Mouse (Mus musculus): ENCODE data around the gene Ube2n. TPM values are rescaled to one million over a fixed set of nuclear protein-coding genes. Genes with fewer than 3 reads are reported as not detected.

The Ube2n gene
- polyA plus RNA-seq, 1 experiment from 2014 or later: 471 TPM

- Histone ChIP-seq H3K9ac (ENCODE audit: low read depth, low read length) (no peak overlapping the region), H3K4me1 (replicated peaks; ENCODE audit: control insufficient read depth, insufficient read depth, low read length) (no peaks in the 10 kb centered on the region), H3K27me3 (ENCODE audit: control insufficient read depth, insufficient read depth, low read length) (no peaks in the 10 kb centered on the region), H3K36me3 (ENCODE audit: control insufficient read depth, insufficient read depth, low read length) (no peaks in the 10 kb centered on the region), H3K9me3 (ENCODE audit: control insufficient read depth, low read length) (no peaks in the 10 kb centered on the region), H3K4me3 (ENCODE audit: low read depth, low read length) (no peak overlapping the region), H3K27ac (ENCODE audit: low read depth, low read length) (no peak overlapping the region), H3K4me2 (replicated peaks; ENCODE audit: low read depth, low read length) (no peak overlapping the region)
- DNase-seq (ENCODE audit: low spot score) (no peak), ATAC-seq (ENCODE audit: low FRiP score) (no peak)
- 95% methylated on average over 7 of the region's 7 CpGs for WGBS
Measured at GRCm38 (mm10) chr10:95533382-95533781, 18.4 kb downstream of the Ube2n start.

GRCm38 (mm10) chr10:95535399-95536221 is 20.7 kb downstream of the Ube2n start:
- Histone ChIP-seq H3K4me1 (replicated peaks; ENCODE audit: control insufficient read depth, insufficient read depth, low read length) (no peaks in the 10 kb centered on the region), H3K4me2 (replicated peaks; ENCODE audit: low read depth, low read length) (no peak overlapping the region), H3K36me3 (ENCODE audit: control insufficient read depth, insufficient read depth, low read length) (no peaks in the 10 kb centered on the region), H3K27me3 (ENCODE audit: control insufficient read depth, insufficient read depth, low read length) (no peaks in the 10 kb centered on the region), H3K4me3 (ENCODE audit: low read depth, low read length) (no peak overlapping the region), H3K9me3 (ENCODE audit: control insufficient read depth, low read length) (no peaks in the 10 kb centered on the region), H3K9ac (ENCODE audit: low read depth, low read length) (no peak overlapping the region), H3K27ac (ENCODE audit: low read depth, low read length) (no peak overlapping the region)
- WGBS: 92% methylated on average over 8 of the region's 8 CpGs
- DNase-seq (ENCODE audit: low spot score) (no peak), ATAC-seq (ENCODE audit: low FRiP score) (no peak)

- Histone ChIP-seq H3K4me3 (ENCODE audit: low read depth, low read length) (no peak overlapping the region), H3K9me3 (ENCODE audit: control insufficient read depth, low read length) (no peaks in the 10 kb centered on the region), H3K36me3 (ENCODE audit: control insufficient read depth, insufficient read depth, low read length) (no peaks in the 10 kb centered on the region), H3K27ac (ENCODE audit: low read depth, low read length) (no peak overlapping the region), H3K9ac (ENCODE audit: low read depth, low read length) (no peak overlapping the region), H3K4me2 (replicated peaks; ENCODE audit: low read depth, low read length) (no peak overlapping the region), H3K4me1 (replicated peaks; ENCODE audit: control insufficient read depth, insufficient read depth, low read length) (no peaks in the 10 kb centered on the region), H3K27me3 (ENCODE audit: control insufficient read depth, insufficient read depth, low read length) (no peaks in the 10 kb centered on the region)
- ATAC-seq (ENCODE audit: low FRiP score): no peak
- no peak for DNase-seq (ENCODE audit: low spot score)
- 96% methylated on average over 6 of the region's 6 CpGs for WGBS
Measured at GRCm38 (mm10) chr10:95536222-95536541, 21.2 kb downstream of the Ube2n start.

- H3K27ac ChIP-seq (ENCODE audit: low read depth, low read length): no peak overlapping the region
- 89% methylated on average over 3 of the region's 3 CpGs for WGBS
- H3K4me1 ChIP-seq (replicated peaks; ENCODE audit: control insufficient read depth, insufficient read depth, low read length): no peaks in the 10 kb centered on the region
- ATAC-seq (ENCODE audit: low FRiP score) (no peak), DNase-seq (ENCODE audit: low spot score) (no peak)
- H3K27me3 ChIP-seq (ENCODE audit: control insufficient read depth, insufficient read depth, low read length): no peaks in the 10 kb centered on the region
- no peak overlapping the region for H3K9ac ChIP-seq (ENCODE audit: low read depth, low read length)
- no peaks in the 10 kb centered on the region for H3K36me3 ChIP-seq (ENCODE audit: control insufficient read depth, insufficient read depth, low read length)
- H3K4me2 ChIP-seq (replicated peaks; ENCODE audit: low read depth, low read length): no peak overlapping the region
- no peak overlapping the region for H3K4me3 ChIP-seq (ENCODE audit: low read depth, low read length)
- no peaks in the 10 kb centered on the region for H3K9me3 ChIP-seq (ENCODE audit: control insufficient read depth, low read length)
Measured at GRCm38 (mm10) chr10:95539260-95539659, 24.3 kb downstream of the Ube2n start.

GRCm38 (mm10) chr10:95539841-95540240 is 24.9 kb downstream of the Ube2n start:
- no peak overlapping the region for H3K9ac ChIP-seq (ENCODE audit: low read depth, low read length)
- no peak overlapping the region for H3K4me2 ChIP-seq (replicated peaks; ENCODE audit: low read depth, low read length)
- no peaks in the 10 kb centered on the region for H3K9me3 ChIP-seq (ENCODE audit: control insufficient read depth, low read length)
- H3K4me1 ChIP-seq (replicated peaks; ENCODE audit: control insufficient read depth, insufficient read depth, low read length): no peaks in the 10 kb centered on the region
- no peaks in the 10 kb centered on the region for H3K27me3 ChIP-seq (ENCODE audit: control insufficient read depth, insufficient read depth, low read length)
- no peaks in the 10 kb centered on the region for H3K36me3 ChIP-seq (ENCODE audit: control insufficient read depth, insufficient read depth, low read length)
- H3K4me3 ChIP-seq (ENCODE audit: low read depth, low read length): no peak overlapping the region
- WGBS: 92% methylated on average over 3 of the region's 3 CpGs
- H3K27ac ChIP-seq (ENCODE audit: low read depth, low read length): no peak overlapping the region
- DNase-seq (ENCODE audit: low spot score) (no peak), ATAC-seq (ENCODE audit: low FRiP score) (no peak)

- no peak for ATAC-seq (ENCODE audit: low FRiP score)
- 94% methylated on average over 4 of the region's 4 CpGs for WGBS
- no peaks in the 10 kb centered on the region for H3K4me1 ChIP-seq (replicated peaks; ENCODE audit: control insufficient read depth, insufficient read depth, low read length)
Measured at GRCm38 (mm10) chr10:95542916-95543315, 28.0 kb downstream of the Ube2n start.

GRCm38 (mm10) chr10:95543377-95543776 is 28.4 kb downstream of the Ube2n start:
- Histone ChIP-seq H3K4me2 (replicated peaks; ENCODE audit: low read depth, low read length) (no peak overlapping the region), H3K4me3 (ENCODE audit: low read depth, low read length) (no peak overlapping the region), H3K27ac (ENCODE audit: low read depth, low read length) (no peak overlapping the region), H3K27me3 (ENCODE audit: control insufficient read depth, insufficient read depth, low read length) (no peaks in the 10 kb centered on the region), H3K36me3 (ENCODE audit: control insufficient read depth, insufficient read depth, low read length) (0 out of 2 replicates have a peak, but pooled peaks cover 2% of the 10 kb centered on the region), H3K9me3 (ENCODE audit: control insufficient read depth, low read length) (no peaks in the 10 kb centered on the region), H3K4me1 (replicated peaks; ENCODE audit: control insufficient read depth, insufficient read depth, low read length) (no peaks in the 10 kb centered on the region), H3K9ac (ENCODE audit: low read depth, low read length) (no peak overlapping the region)
- 91% methylated on average over 2 of the region's 2 CpGs for WGBS
- no peak for DNase-seq (ENCODE audit: low spot score)
- ATAC-seq (ENCODE audit: low FRiP score): no peak

More at GRCm38 (mm10) chr10:95542916-95543315, 28.0 kb downstream of the Ube2n start:
- H3K9me3 ChIP-seq (ENCODE audit: control insufficient read depth, low read length): no peaks in the 10 kb centered on the region
- H3K9ac ChIP-seq (ENCODE audit: low read depth, low read length): no peak overlapping the region
- DNase-seq (ENCODE audit: low spot score): no peak
- H3K4me2 ChIP-seq (replicated peaks; ENCODE audit: low read depth, low read length): no peak overlapping the region
- no peaks in the 10 kb centered on the region for H3K27me3 ChIP-seq (ENCODE audit: control insufficient read depth, insufficient read depth, low read length)
- no peak overlapping the region for H3K27ac ChIP-seq (ENCODE audit: low read depth, low read length)
- H3K36me3 ChIP-seq (ENCODE audit: control insufficient read depth, insufficient read depth, low read length): no peaks in the 10 kb centered on the region
- no peak overlapping the region for H3K4me3 ChIP-seq (ENCODE audit: low read depth, low read length)

GRCm38 (mm10) chr10:95544004-95544403 is 29.1 kb downstream of the Ube2n start:
- Histone ChIP-seq H3K4me1 (replicated peaks; ENCODE audit: control insufficient read depth, insufficient read depth, low read length) (no peaks in the 10 kb centered on the region), H3K9me3 (ENCODE audit: control insufficient read depth, low read length) (no peaks in the 10 kb centered on the region), H3K27me3 (ENCODE audit: control insufficient read depth, insufficient read depth, low read length) (no peaks in the 10 kb centered on the region), H3K4me2 (replicated peaks; ENCODE audit: low read depth, low read length) (no peak overlapping the region), H3K9ac (ENCODE audit: low read depth, low read length) (no peak overlapping the region), H3K4me3 (ENCODE audit: low read depth, low read length) (no peak overlapping the region), H3K27ac (ENCODE audit: low read depth, low read length) (no peak overlapping the region), H3K36me3 (ENCODE audit: control insufficient read depth, insufficient read depth, low read length) (0 out of 2 replicates have a peak, but pooled peaks cover 2% of the 10 kb centered on the region)
- DNase-seq (ENCODE audit: low spot score): no peak
- ATAC-seq (ENCODE audit: low FRiP score): no peak

GRCm38 (mm10) chr10:95544651-95545050 is 29.7 kb downstream of the Ube2n start:
- no peak overlapping the region for H3K4me2 ChIP-seq (replicated peaks; ENCODE audit: low read depth, low read length)
- DNase-seq (ENCODE audit: low spot score): no peak
- H3K9me3 ChIP-seq (ENCODE audit: control insufficient read depth, low read length): no peaks in the 10 kb centered on the region
- no peaks in the 10 kb centered on the region for H3K27me3 ChIP-seq (ENCODE audit: control insufficient read depth, insufficient read depth, low read length)
- 0 out of 2 replicates have a peak, but pooled peaks cover 2% of the 10 kb centered on the region for H3K36me3 ChIP-seq (ENCODE audit: control insufficient read depth, insufficient read depth, low read length)
- H3K9ac ChIP-seq (ENCODE audit: low read depth, low read length): no peak overlapping the region
- ATAC-seq (ENCODE audit: low FRiP score): no peak
- WGBS: 85% methylated on average over 2 of the region's 2 CpGs
- no peak overlapping the region for H3K4me3 ChIP-seq (ENCODE audit: low read depth, low read length)
- no peak overlapping the region for H3K27ac ChIP-seq (ENCODE audit: low read depth, low read length)
- no peaks in the 10 kb centered on the region for H3K4me1 ChIP-seq (replicated peaks; ENCODE audit: control insufficient read depth, insufficient read depth, low read length)
